Mouse (Mus musculus) adrenal gland, adult 2 months (tissue): ENCODE measurements around the gene Rbm11. TPM values are rescaled to one million over a fixed set of nuclear protein-coding genes. Genes with fewer than 3 reads are reported as not detected.

Experiments
- DNase-seq: peaks from one replicate; pipeline ENCODE4 v3.0.0; 2021
- long read RNA-seq: library from polyadenylated mRNA; stranded (forward); transcript quantifications from one replicate; pipeline ENCODE4 v2.0.0, GENCODE M21; 2021
- polyA plus RNA-seq: library from polyadenylated mRNA; depleted of rRNA; stranded (reverse); fragments of >200 nt; gene quantifications from 2 replicates; pipeline ENCODE4 v1.2.3, GENCODE M21; 2012; rRNA removed
- total RNA-seq, 2 experiments: library from RNA; stranded (reverse); gene quantifications; 2 replicates each; pipeline ENCODE4 v1.2.3; 2021

Gene Rbm11
- total RNA-seq = 1 to 10 TPM in 1 of 2 experiments, under 1 TPM in 1; 0.98 to 2.4 TPM
- polyA plus RNA-seq = 0.16 and 0.30 TPM in 2 replicates
- long read RNA-seq, partial matches to known transcripts = 0 of 2 reads
- long read RNA-seq, other reads (novel, unspliced or antisense) = 0 of 2 reads

DNA sequence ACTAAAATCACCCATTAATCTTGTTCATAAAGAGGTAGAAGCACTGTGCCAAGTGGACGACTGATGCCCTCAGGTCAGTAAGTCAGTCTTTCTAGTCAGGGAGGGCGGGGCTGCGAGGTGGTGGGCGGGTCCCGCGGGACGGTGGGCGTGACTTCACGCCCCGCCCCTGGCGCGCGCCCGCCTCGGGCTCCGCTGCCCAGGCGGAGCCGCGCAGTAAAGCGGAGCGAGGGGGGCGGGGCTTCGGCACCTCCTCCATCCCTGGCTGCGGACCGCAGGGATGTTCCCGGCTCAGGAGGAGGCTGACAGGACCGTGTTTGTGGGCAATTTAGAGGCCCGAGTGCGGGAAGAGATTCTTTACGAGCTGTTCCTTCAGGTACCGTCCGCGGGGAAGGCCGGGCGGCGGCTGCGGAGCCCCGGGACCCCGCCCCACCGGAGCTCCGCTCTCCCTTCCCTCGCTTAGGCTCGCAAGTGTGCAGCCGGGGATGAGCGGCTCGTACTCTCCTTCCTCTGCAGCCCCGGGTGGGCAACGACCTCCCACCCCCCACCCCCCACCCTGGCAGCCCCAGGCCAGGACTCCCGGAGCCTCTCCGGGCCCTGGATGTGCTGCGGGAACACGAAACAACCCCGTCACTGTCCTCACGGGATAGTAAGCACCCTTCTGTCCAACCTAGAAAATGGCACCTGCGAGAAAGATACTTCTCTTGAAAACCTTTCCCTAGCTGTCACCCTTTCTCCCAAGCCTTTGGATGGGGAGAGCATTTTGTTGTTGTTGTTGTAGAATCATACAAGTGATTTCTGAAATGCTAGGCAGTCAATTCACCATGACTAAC is at the start of gene Rbm11:
Rbm11 (plus strand) TSS at position 174 of the 830 bp plus-strand sequence.
- peak; percentile 91 for DNase-seq

DNA sequence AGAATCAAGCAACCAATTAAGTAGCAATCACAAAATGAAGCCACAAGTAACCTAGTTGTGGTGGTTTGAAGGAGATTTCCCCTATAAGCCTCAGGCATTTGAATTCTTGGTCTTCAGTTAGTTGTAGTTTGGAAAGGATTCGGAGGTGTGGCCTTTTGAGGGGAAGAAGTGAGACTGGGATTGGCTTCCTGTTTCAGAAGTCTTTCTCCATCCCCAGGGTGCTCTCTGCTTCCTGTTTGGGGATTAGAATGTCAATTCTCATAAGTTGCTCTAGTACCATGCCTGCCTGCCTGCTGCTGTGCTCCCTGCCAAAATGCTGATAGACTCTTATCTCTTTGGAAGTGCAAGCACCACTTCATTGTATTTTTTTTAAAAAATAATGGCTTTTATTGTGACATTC is 47.3 kb upstream of the Rbm11 start:
- DNase-seq = no peak

GRCm38 (mm10) chr16:75562910-75563309 is 29.7 kb upstream of the Rbm11 start:
- no peak for DNase-seq

DNA sequence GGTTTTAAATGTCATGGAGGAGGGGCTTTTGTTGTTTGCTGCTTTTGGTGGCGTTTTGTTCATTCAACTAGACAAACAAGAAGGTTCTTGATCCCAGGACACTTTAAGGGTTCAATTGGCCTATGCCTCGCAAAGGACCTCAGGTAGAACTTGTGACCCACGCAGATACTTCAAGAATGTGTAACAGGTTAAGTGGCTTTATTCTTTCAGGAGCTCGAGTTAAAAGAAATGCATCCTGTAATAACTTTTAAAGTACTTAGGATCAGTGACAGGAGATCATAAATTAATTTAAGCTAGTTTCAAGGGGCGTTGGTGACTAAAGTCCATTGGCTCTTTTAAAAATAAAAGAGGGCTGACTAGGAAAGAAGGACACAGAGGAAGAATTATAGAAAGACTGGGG is 10.4 kb upstream of the Rbm11 start:
- DNase-seq = no peak

DNA sequence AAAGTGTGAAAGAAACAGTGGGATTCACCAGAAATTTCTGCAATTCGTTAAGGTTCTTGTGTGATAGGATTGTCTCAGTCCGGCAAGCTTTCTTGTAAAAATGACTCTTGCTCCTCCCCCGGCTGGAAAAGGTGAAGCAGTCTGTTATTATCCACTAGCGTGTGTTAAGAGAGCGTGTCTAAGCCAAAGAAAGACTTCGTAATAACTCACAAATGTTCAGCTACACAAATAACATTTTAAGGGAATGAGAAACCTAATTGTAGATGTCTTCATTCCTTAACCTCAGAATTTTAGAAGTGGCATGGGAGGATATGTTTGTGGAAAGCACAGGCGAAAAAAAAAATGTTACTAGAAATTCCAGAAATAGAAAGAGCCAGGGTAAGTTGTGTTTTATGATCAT is 6.7 kb upstream of the Rbm11 start, which contains the start of gene Lipi:
Lipi (minus strand) TSS at position 101 of the 400 bp plus-strand sequence.
- DNase-seq = no peak

DNA sequence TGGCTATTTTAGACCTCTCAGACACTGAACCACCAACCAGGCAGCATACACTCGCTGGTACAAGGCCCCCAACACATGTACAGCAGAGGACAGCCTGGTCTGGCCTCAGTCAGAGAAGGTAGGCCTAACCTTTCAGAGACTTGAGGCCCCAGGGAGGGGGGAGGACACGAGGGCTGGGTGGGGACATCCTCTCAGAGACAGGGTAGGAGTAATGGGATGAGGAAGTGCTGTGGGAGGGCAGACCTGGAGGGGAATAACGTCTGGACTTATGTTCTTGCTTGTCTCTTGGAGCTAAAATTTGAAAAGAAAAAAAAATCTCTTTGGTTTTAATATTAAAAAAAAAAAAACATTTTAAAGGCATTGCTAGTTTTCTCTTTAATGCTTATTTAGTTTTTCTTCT is 6.2 kb upstream of the Rbm11 start:
- DNase-seq = no peak

- no peak for DNase-seq
These were observed 998 bp downstream of the Rbm11 start for GRCm38 (mm10) chr16:75593501-75594183.

- no peak for DNase-seq
These were observed 13.8 kb downstream of the Rbm11 start for GRCm38 (mm10) chr16:75606415-75606814.

DNA sequence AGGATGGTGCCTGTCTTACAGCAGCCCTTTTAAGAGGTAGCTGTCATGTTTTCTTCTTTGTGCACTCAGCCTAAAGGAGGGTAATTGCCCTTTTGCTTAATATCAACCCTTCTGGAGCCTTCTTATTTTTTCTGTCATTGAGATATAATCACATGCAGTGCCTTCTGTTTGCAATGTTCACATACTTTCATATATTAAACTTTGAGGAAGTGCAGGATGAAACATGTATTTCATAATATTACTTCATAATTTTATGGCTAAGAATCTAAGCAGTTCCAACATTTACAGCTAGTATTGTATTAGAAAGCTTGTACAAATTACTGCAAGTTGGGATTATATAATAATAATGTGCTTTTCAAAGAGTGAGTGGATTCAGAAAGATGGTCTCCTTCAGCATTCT is 19.9 kb downstream of the Rbm11 start:
- DNase-seq = no peak

- DNase-seq = no peak
These were observed 25.2 kb downstream of the Rbm11 start for GRCm38 (mm10) chr16:75617651-75618349.

DNA sequence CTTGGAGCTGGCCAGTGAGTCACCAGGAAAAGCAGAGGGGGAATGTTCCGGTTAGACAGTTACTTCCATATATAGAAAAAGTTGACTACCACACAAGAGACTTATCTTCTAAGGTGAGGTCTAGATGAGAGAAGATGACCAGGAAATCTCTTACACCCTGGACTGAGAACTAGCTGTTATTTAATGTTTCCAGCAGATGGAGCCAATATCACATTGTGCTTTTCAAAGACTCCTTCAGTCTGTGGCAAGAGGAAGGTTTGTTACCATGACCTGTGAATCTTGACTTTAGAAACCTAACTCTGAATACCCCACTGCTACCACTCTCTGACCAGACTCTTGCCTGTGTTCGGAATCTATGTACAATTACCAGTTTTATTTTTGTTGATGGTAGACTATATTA is 35.2 kb downstream of the Rbm11 start:
- DNase-seq = no peak

Other genes with a start within 250 kb of the Rbm11 start
- not detected for gene Lipi, start 6.8 kb upstream of the Rbm11 start, total RNA-seq
- gene Lipi, start 6.8 kb upstream of the Rbm11 start, polyA plus RNA-seq = not detected in 2 replicates
- gene Hspa13, start 174.3 kb downstream of the Rbm11 start, total RNA-seq = 10 to 100 TPM; 39.2 to 48.9 TPM
- gene Hspa13, start 174.3 kb downstream of the Rbm11 start, polyA plus RNA-seq = 1.2 and 1.3 TPM in 2 replicates